Mouse (Mus musculus) heart, postnatal 25 days (tissue): ENCODE data around the gene Gm10153. TPM values are rescaled to one million over a fixed set of nuclear protein-coding genes. Genes with fewer than 3 reads are reported as not detected.
"Not testable (repeated sequence)": the region's sequence is repeated elsewhere in the genome, so short reads cannot be mapped to it uniquely, and the experiment has no call there.

Source experiments
- DNase-seq: peaks from one replicate; pipeline ENCODE4 v3.0.0; 2022; ENCODE audit warnings: low spot score
- intact Hi-C: fragments of 180-260 bp; cut with DNase I; formaldehyde crosslinking; loops from one replicate; pipeline ENCODE4 v1.15.1; 2025
- total RNA-seq, 2 experiments: library from RNA; stranded (reverse); gene quantifications; 2 replicates each; pipeline ENCODE4 v1.2.3; 2021

Gene Gm10153
- total RNA-seq, 2 experiments from 2014 or later, result not detected

- intact Hi-C loops, result loop anchor here (1.0 to 10.0 kb wide), 2 partner anchors 105 to 139 kb away; no protein-coding TSS in a partner anchor
- no peak for DNase-seq
Measured at GRCm38 (mm10) chr7:142145413-142145940, 44.7 kb downstream of the Gm10153 start.

GRCm38 (mm10) chr7:142144507-142144906 is 45.7 kb downstream of the Gm10153 start, which contains the start of gene Gm45337:
Gene Gm45337, minus strand, starts transcription at chr7:142144607.
- intact Hi-C loops, result loop anchor here (10.0 kb wide), 1 partner anchor 140 kb away; no protein-coding TSS in a partner anchor

GRCm38 (mm10) chr7:142143506-142144010 is 46.6 kb downstream of the Gm10153 start:
- intact Hi-C loops, result loop anchor here (10.0 kb wide), 1 partner anchor 141 kb away; no protein-coding TSS in a partner anchor

More at GRCm38 (mm10) chr7:142144507-142144906, 45.7 kb downstream of the Gm10153 start, which contains the start of gene Gm45337:
- no peak for DNase-seq

GRCm38 (mm10) chr7:142140696-142141095 is 49.5 kb downstream of the Gm10153 start:
- intact Hi-C loops, result loop anchor here (10.0 kb wide), 1 partner anchor 144 kb away; no protein-coding TSS in a partner anchor
- no peak for DNase-seq

More at GRCm38 (mm10) chr7:142143506-142144010, 46.6 kb downstream of the Gm10153 start:
- not testable (repeated sequence) for DNase-seq

Other genes starting within 250 kb of the Gm10153 start
- gene Brsk2, start 240.6 kb downstream of the Gm10153 start, total RNA-seq, result under 1 TPM in 1 of 2 experiments, not detected in 1; 0.22 TPM
- 10 to 100 TPM; 40.2 to 40.7 TPM for gene Mob2, start 129.3 kb downstream of the Gm10153 start, total RNA-seq
- 10 to 100 TPM; 39.7 to 53.5 TPM for gene Dusp8, start 94.5 kb downstream of the Gm10153 start, total RNA-seq
- not detected for gene Gm45618, start 69.7 kb downstream of the Gm10153 start, total RNA-seq
- not detected for gene Gm39115, start 54.4 kb downstream of the Gm10153 start, total RNA-seq
- gene Gm45337, start 45.8 kb downstream of the Gm10153 start, total RNA-seq, result not detected
- not detected for gene Gm29735, start 33.3 kb downstream of the Gm10153 start, total RNA-seq
- not detected for gene Gm4553, start 24.6 kb downstream of the Gm10153 start, total RNA-seq
- not detected for gene Krtap5-2, start 14.4 kb downstream of the Gm10153 start, total RNA-seq
- gene Krtap5-3, start 11.0 kb upstream of the Gm10153 start, total RNA-seq, result not detected
- not detected for gene Gm7579, start 21.5 kb upstream of the Gm10153 start, total RNA-seq
- not detected for gene Krtap5-5, start 39.6 kb upstream of the Gm10153 start, total RNA-seq
- gene Gm40460, start 50.7 kb upstream of the Gm10153 start, total RNA-seq, result not detected
- gene Gm2431, start 68.0 kb upstream of the Gm10153 start, total RNA-seq, result not detected
- not detected for gene Gm4559, start 84.0 kb upstream of the Gm10153 start, total RNA-seq
- not detected for gene Krtap5-1, start 106.7 kb upstream of the Gm10153 start, total RNA-seq
- not detected for gene Krtap5-4, start 113.2 kb upstream of the Gm10153 start, total RNA-seq
- gene Ifitm10, start 183.4 kb upstream of the Gm10153 start, total RNA-seq, result 1 to 10 TPM; 1.8 to 2.0 TPM
- 1 to 10 TPM; 3.0 to 4.1 TPM for gene Gm49369, start 192.3 kb upstream of the Gm10153 start, total RNA-seq
- gene Ctsd, start 197.6 kb upstream of the Gm10153 start, total RNA-seq, result 100 to 1,000 TPM; 692 to 727 TPM
- gene Syt8, start 244.5 kb upstream of the Gm10153 start, total RNA-seq, result not detected